Mouse (Mus musculus) spleen, adult 2 months (tissue): Measurements from ENCODE around the gene Phactr4.
"Not testable (repeated sequence)": the region's sequence is repeated elsewhere in the genome, so short reads cannot be mapped to it uniquely, and the experiment has no call there.

Source experiments
- CTCF ChIP-seq: fragments of 200-500 bp; IDR thresholded peaks from 2 replicates; pipeline ENCODE4 v1.5.1; 2011; ENCODE audit warnings: mild to moderate bottlenecking, inconsistent platforms; ENCODE audit not compliant: insufficient read depth, insufficient read length, insufficient replicate concordance; ENCODE audit errors: extremely low read depth
- POLR2A ChIP-seq: fragments of 200-500 bp; IDR thresholded peaks from 2 replicates; pipeline ENCODE4 v1.6.1; 2011; ENCODE audit warnings: low read depth, low read length, inconsistent platforms

DNA sequence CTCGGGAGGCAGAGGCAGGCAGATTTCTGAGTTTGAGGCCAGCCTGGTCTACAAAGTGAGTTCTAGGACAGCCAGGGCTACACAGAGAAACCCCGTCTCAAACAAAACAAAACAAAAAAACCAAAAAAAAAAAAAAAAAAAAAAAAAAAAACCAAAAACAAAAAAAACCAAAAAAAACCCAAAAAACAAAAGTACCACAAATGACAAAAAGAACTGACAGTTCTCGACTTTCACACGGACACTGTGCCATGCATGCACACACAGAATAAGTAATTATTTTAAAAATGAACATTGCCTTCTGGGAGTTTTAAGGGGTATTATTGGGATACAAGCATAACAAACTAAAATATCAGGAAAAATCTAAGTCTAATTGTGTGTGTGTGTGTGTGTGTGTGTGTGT is 9.0 kb downstream of the Phactr4 start:
- TF ChIP-seq POLR2A, CTCF: not testable (repeated sequence)
